Mouse (Mus musculus) stomach, embryonic 15.5 days (tissue): Measurements from ENCODE around the gene 2610008E11Rik. TPM values are rescaled to one million over a fixed set of nuclear protein-coding genes. Genes with fewer than 3 reads are reported as not detected.
"Not testable (repeated sequence)": the region's sequence is repeated elsewhere in the genome, so short reads cannot be mapped to it uniquely, and the experiment has no call there.

Experiments
- ATAC-seq: fragments of 200-750 bp; cut with Nextera tagmentation; 2 replicates; pipeline ENCODE4 v1.8.0; 2017; ENCODE audit warnings: low read depth, moderate number of reproducible peaks, moderate TSS enrichment; ENCODE audit not compliant: insufficient read depth, low FRiP score
- H3K27ac ChIP-seq: fragments of 300-500 bp; sonication (generic); 2 replicates; pipeline ENCODE4 v1.5.1; 2015; ENCODE audit warnings: mild to moderate bottlenecking, inconsistent platforms
- H3K27me3 ChIP-seq: fragments of 300-500 bp; sonication (generic); replicated peaks from 2 replicates; pipeline ENCODE4 v1.6.1; 2015; ENCODE audit warnings: inconsistent platforms
- H3K36me3 ChIP-seq: fragments of 300-500 bp; sonication (generic); 2 replicates; pipeline ENCODE4 v1.6.1; 2015; ENCODE audit warnings: inconsistent platforms
- H3K4me1 ChIP-seq: fragments of 300-500 bp; sonication (generic); 2 replicates; pipeline ENCODE4 v1.6.1; 2015; ENCODE audit warnings: inconsistent platforms
- H3K4me2 ChIP-seq: fragments of 300-500 bp; sonication (generic); 2 replicates; pipeline ENCODE4 v1.6.1; 2015; ENCODE audit warnings: mild to moderate bottlenecking, inconsistent platforms
- H3K4me3 ChIP-seq: fragments of 300-500 bp; sonication (generic); replicated peaks from 2 replicates; pipeline ENCODE4 v1.5.1; 2015; ENCODE audit warnings: inconsistent platforms
- H3K9ac ChIP-seq: fragments of 300-500 bp; sonication (generic); 2 replicates; pipeline ENCODE4 v1.6.1; 2015; ENCODE audit warnings: inconsistent platforms
- H3K9me3 ChIP-seq: fragments of 300-500 bp; sonication (generic); 2 replicates; pipeline ENCODE4 v1.6.1; 2016; ENCODE audit warnings: inconsistent platforms
- WGBS: fragments of 180-500 bp; shearing (Covaris S2); methylation state at CpG from one replicate; pipeline ENCODE4 v1.1.7; 2015; 5-methylcytosine and 5-hydroxymethylcytosine counted together
- polyA plus RNA-seq: library from polyadenylated mRNA; unstranded; fragments of >200 nt; fragmentation: Nextera tagmentation; extraction: Ambion mirVana; gene quantifications from 2 replicates; pipeline ENCODE4 v1.2.1, GENCODE M21; 2015

2610008E11Rik gene
- polyA plus RNA-seq, 1 experiment from 2014 or later: 23.5 TPM

DNA sequence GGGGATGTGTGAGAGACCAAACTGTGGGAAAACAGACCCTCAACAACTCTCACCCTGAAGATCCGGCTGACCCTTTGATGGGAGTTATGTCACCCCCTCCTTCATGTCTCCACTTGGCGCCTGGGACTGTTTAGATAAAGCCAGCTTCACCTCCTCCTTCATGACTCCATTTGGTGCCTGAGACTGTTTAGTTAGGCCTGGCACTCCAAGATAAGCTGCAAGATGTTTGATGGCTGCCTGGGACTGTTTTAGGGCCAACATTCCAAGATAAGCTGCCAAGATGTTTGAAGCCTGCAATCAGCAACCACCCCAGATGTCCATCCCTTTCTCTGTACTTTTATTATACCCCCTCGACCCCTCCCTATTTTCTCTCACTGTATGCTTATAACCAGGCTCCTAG lies 40.0 kb downstream of the 2610008E11Rik start:
- not testable (repeated sequence) for ATAC-seq, H3K4me3 ChIP-seq, H3K9ac ChIP-seq, H3K4me1 ChIP-seq, H3K4me2 ChIP-seq, H3K27ac ChIP-seq, H3K27me3 ChIP-seq, H3K36me3 ChIP-seq, H3K9me3 ChIP-seq
- 60% methylated on average over 3 of the region's 3 CpGs for WGBS

DNA sequence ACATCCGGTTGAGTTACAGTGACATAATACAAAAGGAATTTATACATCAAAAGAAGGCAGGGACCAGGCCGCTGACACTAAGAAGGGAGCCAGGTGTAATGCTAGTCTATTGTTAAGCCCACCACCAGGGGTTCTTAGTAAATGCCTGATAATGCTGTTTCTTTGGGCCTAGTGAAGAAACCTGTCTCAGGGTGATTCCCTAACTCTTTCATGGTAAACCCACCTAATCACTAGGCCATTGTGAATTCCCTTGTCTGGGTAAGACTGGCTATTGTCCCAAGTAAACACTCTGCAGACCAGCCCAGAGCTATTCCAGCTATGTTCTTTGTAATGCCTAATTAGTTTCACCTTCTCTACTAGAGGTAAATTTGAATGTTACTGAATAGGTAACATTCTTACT lies 54.9 kb downstream of the 2610008E11Rik start:
- not testable (repeated sequence) for H3K9me3 ChIP-seq, H3K27me3 ChIP-seq, H3K4me1 ChIP-seq, ATAC-seq, H3K4me2 ChIP-seq, H3K27ac ChIP-seq, H3K9ac ChIP-seq, H3K36me3 ChIP-seq, H3K4me3 ChIP-seq
- 81% methylated on average over 2 of the region's 2 CpGs for WGBS

DNA sequence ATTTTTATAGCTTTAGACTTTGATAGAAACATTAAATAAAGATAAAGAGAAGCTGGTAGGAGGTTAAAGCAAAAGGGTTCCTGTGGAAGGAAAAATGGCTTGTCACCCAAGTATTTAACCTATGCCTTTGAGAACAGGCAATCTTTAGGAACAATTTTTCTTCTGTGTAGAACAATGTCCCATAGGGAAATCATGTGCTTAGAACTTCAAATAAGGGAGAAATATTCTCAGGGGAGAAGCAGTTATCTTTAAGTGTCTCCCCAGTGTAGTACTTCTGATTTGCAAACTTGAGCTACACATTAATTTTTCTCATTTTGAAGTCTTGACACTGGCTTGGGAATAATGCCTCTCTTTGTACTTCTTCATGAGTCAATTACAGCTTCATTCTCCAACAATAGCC lies 69.0 kb downstream of the 2610008E11Rik start, which contains the start of gene Olfr57:
Olfr57 (plus strand) TSS at position 301 of the 400 bp plus-strand sequence.
- Histone ChIP-seq H3K4me1 (no peaks in the 10 kb centered on the region), H3K4me2 (no peak within 1 kb of the TSS), H3K9me3 (no peaks in the 10 kb centered on the region), H3K9ac (no peak within 1 kb of the TSS), H3K4me3 (no peak within 1 kb of the TSS), H3K27ac (no peak within 1 kb of the TSS), H3K27me3 (no peaks in the 10 kb centered on the region), H3K36me3 (no peaks in the 10 kb centered on the region)
- no peak for ATAC-seq

Other genes with a start within 250 kb of the 2610008E11Rik start
- not detected in 2 replicates for gene Olfr1356, start 245.4 kb downstream of the 2610008E11Rik start, polyA plus RNA-seq
- gene Olfr1355, start 222.1 kb downstream of the 2610008E11Rik start, polyA plus RNA-seq: not detected in 2 replicates
- not detected in 2 replicates for gene Olfr1354, start 184.4 kb downstream of the 2610008E11Rik start, polyA plus RNA-seq
- gene Olfr8, start 147.0 kb downstream of the 2610008E11Rik start, polyA plus RNA-seq: not detected in 2 replicates
- gene Olfr1353, start 134.3 kb downstream of the 2610008E11Rik start, polyA plus RNA-seq: not detected in 2 replicates
- not detected in 2 replicates for gene Olfr1352, start 116.5 kb downstream of the 2610008E11Rik start, polyA plus RNA-seq
- gene Olfr1351, start 85.1 kb downstream of the 2610008E11Rik start, polyA plus RNA-seq: not detected in 2 replicates
- 0.22 TPM in 1 of 2 replicates, not detected in the other for gene Olfr57, start 68.9 kb downstream of the 2610008E11Rik start, polyA plus RNA-seq
- gene Vmn2r80, start 51.2 kb upstream of the 2610008E11Rik start, polyA plus RNA-seq: not detected in 2 replicates
- not detected in 2 replicates for gene Vmn2r81, start 150.1 kb upstream of the 2610008E11Rik start, polyA plus RNA-seq